Comparison of ENCODE assay signal across 28 mouse cellular contexts in the genomic region with DNA sequence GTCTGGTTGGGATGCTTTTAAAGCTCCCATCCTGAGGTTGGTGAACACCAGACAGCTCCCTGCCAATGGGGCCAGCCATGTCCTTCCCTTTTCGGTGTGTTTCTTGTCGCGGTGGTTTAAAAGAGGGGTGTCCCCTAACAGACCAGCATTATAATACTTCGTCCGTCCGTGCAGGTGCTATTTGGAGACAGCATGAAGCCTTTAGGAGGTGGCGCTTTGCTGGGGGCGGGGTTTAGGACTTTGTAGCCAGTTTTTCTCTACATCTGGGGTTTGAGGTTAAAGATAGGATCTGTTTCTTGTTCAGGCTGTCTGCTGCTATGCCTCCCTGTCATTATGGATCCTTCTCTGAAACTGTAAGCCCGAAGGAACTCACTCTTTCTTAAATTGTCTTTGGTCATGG.
DNase-seq lines count a peak whose midpoint lies in the region; TF ChIP-seq lines count a peak whose summit lies in the region.
"Had no signal": no experiment of that assay in that cellular context is flagged by ENCODE, and none has a peak within 500 bp of the region (broad histone marks: within the 10 kb centered on the region; RNA-seq: fewer than 3 reads in every experiment).

No protein-coding gene starts in this region.

- no peak; the same call in 1 of the 2 replicates for TF ChIP-seq RAD21 in CH12.LX (IDR thresholded peaks at IDR 0.05; ENCODE audit: low read depth, low read length)

- no peak overlapping the region for H3K4me3 ChIP-seq in CH12.LX (replicated peaks in 1 of 3; ENCODE audit: low read depth in 2 of 3, low read length in 2 of 3, poor library complexity in 1 of 3)
- H3K4me3 ChIP-seq: embryonic facial prominence, embryonic 12.5 days; heart, embryonic 10.5 days; heart, embryonic 15.5 days; kidney, embryonic 15.5 days; limb, embryonic 12.5 days; liver, embryonic 15.5 days; stomach, embryonic 15.5 days had no signal

- H3K79me2 ChIP-seq in CH12.LX (replicated peaks; ENCODE audit: control insufficient read depth, extremely low read depth, insufficient read depth, poor library complexity, severe bottlenecking) = no peaks in the 10 kb centered on the region

- no peak overlapping the region for H3K9ac ChIP-seq in CH12.LX (ENCODE audit: insufficient read depth, low read depth)
- H3K9ac ChIP-seq: embryonic facial prominence, embryonic 12.5 days; heart, embryonic 15.5 days; hindbrain, embryonic 14.5 days; kidney, embryonic 15.5 days; limb, embryonic 12.5 days; liver, embryonic 15.5 days; lung, embryonic 14.5 days; stomach, embryonic 15.5 days had no signal

- H3K9me3 ChIP-seq in CH12.LX (replicated peaks; ENCODE audit: low read length) = no peaks in the 10 kb centered on the region
- H3K9me3 ChIP-seq: embryonic facial prominence, embryonic 12.5 days; heart, embryonic 10.5 days; heart, embryonic 15.5 days; kidney, embryonic 15.5 days; limb, embryonic 12.5 days; liver, embryonic 15.5 days; stomach, embryonic 15.5 days had no signal

- no peak overlapping the region for H3K27ac ChIP-seq in CH12.LX (ENCODE audit: insufficient read depth, low read depth)
- H3K27ac ChIP-seq: embryonic facial prominence, embryonic 12.5 days; heart, embryonic 10.5 days; heart, embryonic 15.5 days; hindbrain, embryonic 14.5 days; kidney, embryonic 15.5 days; limb, embryonic 12.5 days; liver, embryonic 15.5 days; stomach, embryonic 15.5 days had no signal

- no peak for TF ChIP-seq CTCF in CH12.LX (conservative IDR thresholded peaks at IDR 0.05 in 1 of 2, IDR thresholded peaks at IDR 0.05 in 1 of 2; ENCODE audit: low read depth in 2 of 2, low read length in 2 of 2)

- dilution Hi-C loops in CH12.LX (cut with MboI; ENCODE audit: extremely low pct_ligation_motif_present, extremely low pct_unique_long_range_greater_than_20kb, low sequenced_read_pairs) = no loop called here

- in situ Hi-C loops in CH12.LX (cut with MboI; ENCODE audit: low pct_ligation_motif_present, low pct_unique_long_range_greater_than_20kb, low sequenced_read_pairs) = no loop called here

- TF ChIP-seq EP300 in CH12.LX (IDR thresholded peaks at IDR 0.05; ENCODE audit: low read length) = peak; percentile 18; the same call in 1 of the 2 replicates

- no peak for TF ChIP-seq POLR2A in CH12.LX (IDR thresholded peaks at IDR 0.05; ENCODE audit: low read depth, low read length)

- peak overlapping the region; percentile 71; the same call in 1 of the 2 replicates for H3K4me2 ChIP-seq in CH12.LX (ENCODE audit: insufficient read depth, low read depth, poor library complexity, severe bottlenecking)
- H3K4me2 ChIP-seq: embryonic facial prominence, embryonic 12.5 days; heart, embryonic 15.5 days; hindbrain, embryonic 14.5 days; kidney, embryonic 15.5 days; limb, embryonic 12.5 days; liver, embryonic 15.5 days; lung, embryonic 14.5 days; midbrain, embryonic 11.5 days; stomach, embryonic 15.5 days had no signal

- H3K27me3 ChIP-seq in CH12.LX (replicated peaks) = no peaks in the 10 kb centered on the region
- H3K27me3 ChIP-seq: embryonic facial prominence, embryonic 12.5 days; heart, embryonic 15.5 days; kidney, embryonic 15.5 days; limb, embryonic 12.5 days; liver, embryonic 15.5 days; stomach, embryonic 15.5 days had no signal

- DNase-seq in CD4-positive helper T cell, adult 2 months (ENCODE audit: low read depth, low spot score) = peak; percentile 47
- DNase-seq in CH12.LX (ENCODE audit: extremely low read depth) = peak; percentile 84
- peak; percentile 48 for DNase-seq in induced T-regulatory cell, adult 2 months (ENCODE audit: low read depth)
- peak; percentile 28 for DNase-seq in thymus, postnatal 25 days
- DNase-seq in left cerebral cortex, adult 8-10 months (ENCODE audit: low spot score in 2 of 2) = no peak
- DNase-seq in lung, postnatal 4 days = no peak
- no peak for DNase-seq in adrenal gland, postnatal 10 days
- DNase-seq: B cell, adult 2 months; cerebellum, adult 8-10 months; cerebellum, postnatal 25 days; embryo, embryonic 11 days; gastrocnemius, postnatal 14 days; heart, postnatal 4 days; kidney, adult 18-20 months; kidney, postnatal 4 days; layer of hippocampus, postnatal 36 days; lung, embryonic 14.5 days; lung, postnatal 14 days; right cerebral cortex, postnatal 25 days had no signal

- no peaks in the 10 kb centered on the region for H3K36me3 ChIP-seq in CH12.LX (replicated peaks in 1 of 2; ENCODE audit: control insufficient read depth in 1 of 2, insufficient read depth in 1 of 2, low read length in 1 of 2)
- H3K36me3 ChIP-seq: embryonic facial prominence, embryonic 12.5 days; heart, embryonic 10.5 days; heart, embryonic 15.5 days; kidney, embryonic 15.5 days; limb, embryonic 12.5 days; liver, embryonic 15.5 days; stomach, embryonic 15.5 days had no signal

- H3K4me1 ChIP-seq in CH12.LX (ENCODE audit: control insufficient read depth in 1 of 2, insufficient read depth in 2 of 2) = peaks cover 4 to 15% of the 10 kb centered on the region in 2 experiments; a peak in 3 of 4 replicates
- H3K4me1 ChIP-seq: embryonic facial prominence, embryonic 12.5 days; heart, embryonic 15.5 days; kidney, embryonic 15.5 days; limb, embryonic 12.5 days; liver, embryonic 15.5 days; stomach, embryonic 15.5 days had no signal

TF ChIP-seq in CH12.LX, 34 proteins besides CTCF, POLR2A, EP300 and RAD21:
- TF ChIP-seq MXI1 (IDR thresholded peaks at IDR 0.05; ENCODE audit: low read depth, low read length) = no peak
- no peak for TF ChIP-seq USF2 (conservative IDR thresholded peaks at IDR 0.05; ENCODE audit: low read depth, low read length)
- no peak for TF ChIP-seq RCOR1 (conservative IDR thresholded peaks at IDR 0.05; ENCODE audit: low read depth, low read length)
- no peak for TF ChIP-seq JUN (IDR thresholded peaks at IDR 0.05; ENCODE audit: insufficient read depth, low read depth, low read length)
- TF ChIP-seq SMC3 (IDR thresholded peaks at IDR 0.05; ENCODE audit: low read depth, low read length) = no peak
- no peak for TF ChIP-seq JUND (conservative IDR thresholded peaks at IDR 0.05; ENCODE audit: low read depth, low read length)
- no peak for TF ChIP-seq NELFE (IDR thresholded peaks at IDR 0.05; ENCODE audit: low read depth, low read length)
- TF ChIP-seq ETS1 (conservative IDR thresholded peaks at IDR 0.05; ENCODE audit: low read depth, low read length) = no peak
- TF ChIP-seq MEF2A (IDR thresholded peaks at IDR 0.05; ENCODE audit: borderline replicate concordance, low read depth, low read length) = 0 out of 2 replicates have a peak, but pooled peaks have one; percentile 19
- TF ChIP-seq MAZ (IDR thresholded peaks at IDR 0.05; ENCODE audit: low read depth, low read length) = 0 out of 2 replicates have a peak, but pooled peaks have one; percentile 31
- 0 out of 2 replicates have a peak, but pooled peaks have one; percentile 13 for TF ChIP-seq TCF12 (IDR thresholded peaks at IDR 0.05; ENCODE audit: low read depth, low read length)
- TF ChIP-seq ELF1 (IDR thresholded peaks at IDR 0.05; ENCODE audit: low read depth, low read length) = no peak
- no peak for TF ChIP-seq ZNF384 (IDR thresholded peaks at IDR 0.05; ENCODE audit: low read depth, low read length)
- TF ChIP-seq TBP (conservative IDR thresholded peaks at IDR 0.05; ENCODE audit: low read depth, low read length) = no peak
TF ChIP-seq in CH12.LX: peak in this region for 3.

Comparison
In these comparisons a context has a peak if more than half of its experiments do, and no peak if none do; other contexts are left out.
1. DNase-seq: peak in CD4-positive helper T cell, adult 2 months (single experiment), CH12.LX (single experiment), induced T-regulatory cell, adult 2 months (single experiment) and thymus, postnatal 25 days (single experiment); none in left cerebral cortex, adult 8-10 months (0 of 2), lung, postnatal 4 days (0 of 2) and adrenal gland, postnatal 10 days (single experiment).